Mouse (Mus musculus) left cerebral cortex, postnatal 14 days (tissue): Measurements from ENCODE around the gene Tbc1d14. TPM values are rescaled to one million over a fixed set of nuclear protein-coding genes. Genes with fewer than 3 reads are reported as not detected.

ENCODE experiments used
- DNase-seq, 2 experiments: peaks; one replicate each; pipeline ENCODE4 v3.0.0; 2021 to 2022; ENCODE audit warnings: low spot score in 2 of 2, mixed read lengths in 1 of 2
- intact Hi-C: fragments of 180-260 bp; cut with DNase I; formaldehyde crosslinking; loops from one replicate; pipeline ENCODE4 v1.15.1; 2025
- long read RNA-seq, 2 experiments: library from polyadenylated mRNA; stranded (forward); transcript quantifications; one replicate each; pipeline ENCODE4 v2.0.0; 2021
- total RNA-seq, 2 experiments: library from RNA; stranded (reverse); gene quantifications; 2 replicates each; pipeline ENCODE4 v1.2.3; 2021

Tbc1d14 gene
- total RNA-seq = 10 to 100 TPM; 77.9 to 82.0 TPM
- long read RNA-seq, experiment 1, full-length matches to known transcripts = 26 of 44 reads
- long read RNA-seq, experiment 1, partial matches to known transcripts = 0 of 44 reads
- long read RNA-seq, experiment 1, other reads (novel, unspliced or antisense) = 18 of 44 reads
- long read RNA-seq, experiment 2, full-length matches to known transcripts = 23 of 42 reads
- long read RNA-seq, experiment 2, partial matches to known transcripts = 5 of 42 reads
- long read RNA-seq, experiment 2, other reads (novel, unspliced or antisense) = 14 of 42 reads

DNA sequence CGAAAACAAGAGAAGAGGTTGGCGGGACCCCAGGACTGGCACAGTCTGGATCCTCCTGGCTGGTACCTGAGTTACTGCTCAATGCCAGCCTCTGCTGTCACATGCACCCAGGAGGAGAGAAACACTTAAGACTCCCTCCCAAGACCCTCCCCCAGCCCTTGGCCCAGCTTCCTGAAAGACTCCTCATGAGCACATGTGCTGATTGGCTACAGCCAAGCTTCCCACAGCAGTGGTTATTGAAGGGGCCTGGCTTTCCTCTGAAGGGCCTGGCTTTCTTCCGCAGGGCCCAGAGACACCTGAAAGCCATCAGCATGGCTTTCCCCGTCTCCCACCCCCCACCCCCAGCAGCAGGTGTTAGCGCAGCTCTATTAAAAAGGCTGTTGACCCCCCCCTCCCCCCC is at the start of gene Tbc1d14:
Gene Tbc1d14, minus strand, starts transcription at position 101 of the 400 bp plus-strand sequence.
- no peak for DNase-seq
- intact Hi-C loops = no loop called here

DNA sequence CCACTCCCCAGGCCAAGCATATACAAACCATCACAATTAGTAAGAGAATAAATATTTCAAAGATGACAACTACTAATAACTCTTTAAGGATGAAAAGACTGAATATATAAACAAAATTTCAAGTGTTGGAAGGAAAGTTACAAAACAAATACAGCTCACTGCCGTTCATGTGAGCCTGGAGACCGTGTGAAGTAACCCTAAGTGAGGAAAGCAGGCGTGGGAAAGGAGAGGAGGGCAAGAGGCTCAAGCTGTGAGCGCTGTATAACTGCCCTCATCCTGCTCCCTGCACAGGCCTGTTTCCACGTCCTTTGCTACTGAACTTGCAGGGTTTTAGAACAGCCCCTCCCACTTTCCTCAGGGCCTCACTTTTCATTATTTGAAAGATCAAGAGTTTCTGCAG is 32.5 kb upstream of the Tbc1d14 start:
- intact Hi-C loops = no loop called here
- DNase-seq = no peak

DNA sequence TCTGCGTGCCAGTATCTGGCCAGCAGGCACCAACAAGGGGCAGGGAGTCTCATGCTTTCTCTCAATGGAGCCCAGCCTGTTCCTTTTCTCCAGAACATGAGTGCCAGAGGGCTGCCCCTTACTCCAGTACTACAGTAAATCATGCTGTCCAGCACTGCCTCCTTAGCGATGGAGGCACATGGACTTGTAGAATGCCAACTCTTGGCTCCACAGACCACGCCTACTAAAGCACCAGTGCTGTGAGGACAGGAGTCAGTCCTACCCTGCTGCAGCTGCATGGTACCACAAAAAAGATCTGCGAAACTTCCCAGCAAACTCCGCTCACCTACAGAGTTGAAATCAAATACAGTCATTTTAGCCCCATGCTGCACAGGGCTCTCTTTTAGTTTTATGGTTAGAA is 30.6 kb upstream of the Tbc1d14 start:
- intact Hi-C loops = no loop called here
- DNase-seq = no peak

DNA sequence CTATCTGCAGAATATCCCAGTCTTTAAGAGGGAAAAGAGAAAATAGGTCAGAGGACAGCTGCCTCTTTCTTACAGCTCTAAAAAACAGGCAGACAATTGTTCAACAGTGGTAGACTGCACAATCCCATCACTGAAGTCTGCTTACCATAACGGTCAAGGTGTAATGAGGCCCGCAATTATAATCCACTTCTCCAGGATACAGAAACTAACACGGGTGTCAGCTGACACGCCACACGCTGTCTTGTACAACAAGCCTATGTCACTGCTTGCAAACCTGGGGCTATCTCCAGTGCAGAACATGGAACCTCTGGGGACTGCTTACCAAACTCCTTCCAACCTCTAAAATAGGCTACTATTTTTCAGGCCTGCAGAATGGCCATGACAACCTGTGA is 28.0 kb upstream of the Tbc1d14 start:
- intact Hi-C loops = no loop called here

DNA sequence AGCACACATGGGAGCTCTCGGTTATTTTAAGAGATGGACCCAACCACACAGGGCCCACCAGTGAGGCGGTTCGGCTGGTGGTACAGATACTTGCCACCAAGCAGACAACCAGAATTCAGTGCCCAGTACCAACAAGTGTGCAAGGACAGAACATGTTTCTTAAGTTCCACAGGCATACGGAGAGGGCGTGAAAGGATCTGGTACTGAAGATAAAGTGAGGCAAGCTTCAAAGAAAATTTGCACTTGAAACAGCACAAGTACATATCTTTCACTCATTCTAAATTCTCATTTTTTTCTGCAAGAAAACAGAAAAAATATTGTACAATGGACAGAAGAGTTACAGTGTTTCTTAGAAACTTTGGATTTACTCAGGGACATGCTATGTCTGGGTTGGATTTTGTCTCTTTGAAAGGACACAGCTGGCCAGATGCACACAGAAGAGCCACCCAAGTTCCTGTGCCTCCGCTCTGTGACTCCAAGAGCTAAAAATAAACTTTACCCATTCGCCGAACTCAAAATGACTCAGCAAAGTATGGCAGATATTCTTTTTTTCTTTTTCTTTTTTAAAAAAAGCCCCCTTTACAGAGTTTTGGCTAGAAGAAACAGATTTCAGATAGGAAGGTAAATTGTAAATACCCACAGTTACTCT is 27.5 kb upstream of the Tbc1d14 start:
- DNase-seq = no peak
- intact Hi-C loops = no loop called here

More for the DNA sequence above, 28.0 kb upstream of the Tbc1d14 start:
- no peak for DNase-seq

DNA sequence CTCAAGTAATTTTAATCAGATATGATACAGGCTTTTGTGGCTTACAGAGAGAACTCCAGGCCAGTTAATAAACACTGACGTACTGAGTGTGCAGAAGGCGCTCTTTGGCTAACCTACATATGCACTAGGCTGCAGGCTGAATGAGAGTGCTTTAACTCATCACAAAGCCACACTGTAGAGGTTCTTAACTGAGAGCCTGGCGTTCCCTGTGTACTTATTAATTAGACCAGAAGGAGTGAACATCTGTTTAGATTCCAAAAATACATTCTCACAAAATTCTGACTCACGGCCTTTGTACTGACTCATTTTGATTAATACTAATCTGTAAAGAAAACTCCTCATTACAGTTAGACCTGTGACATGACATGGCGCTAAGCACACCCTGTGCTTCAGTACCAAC is 25.8 kb upstream of the Tbc1d14 start:
- no peak for DNase-seq
- intact Hi-C loops = no loop called here

DNA sequence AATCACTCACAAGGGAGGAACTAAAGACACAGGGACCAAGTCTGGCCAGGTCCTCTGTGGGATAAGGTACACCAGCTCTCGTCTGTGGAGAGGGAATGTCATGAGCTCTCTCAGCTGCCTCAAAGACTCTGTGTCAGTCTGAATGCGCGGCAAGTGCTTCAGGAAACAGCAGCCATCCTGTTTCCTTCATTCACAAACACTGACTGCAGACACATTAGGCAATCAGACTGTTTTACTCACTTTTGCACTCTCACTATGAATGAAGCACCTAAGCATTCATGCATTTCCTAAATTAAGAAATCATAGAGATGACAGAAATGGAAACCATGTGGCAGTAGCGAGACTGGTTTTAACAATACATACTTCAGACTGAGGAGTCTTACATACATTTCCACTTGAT is 25.3 kb upstream of the Tbc1d14 start:
- DNase-seq = no peak
- intact Hi-C loops = no loop called here

DNA sequence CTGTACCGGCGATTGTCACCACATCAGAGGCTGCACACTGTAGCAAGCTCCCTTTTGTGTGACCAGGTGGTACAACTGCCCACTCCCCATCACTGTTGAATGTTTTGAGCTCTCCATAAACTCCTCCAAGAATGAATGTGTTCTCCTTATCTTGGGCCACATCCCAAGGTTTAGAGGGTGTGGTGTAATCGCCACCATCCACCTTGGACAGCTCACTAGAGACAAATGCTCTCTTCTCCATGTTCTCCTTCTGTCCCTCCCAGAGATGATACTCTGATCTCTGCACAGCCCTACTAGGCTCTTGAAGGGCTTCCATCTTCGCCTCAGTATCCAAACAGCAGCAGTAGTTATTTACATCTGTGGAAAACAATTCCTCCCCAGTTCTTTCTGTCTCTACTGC is 21.0 kb upstream of the Tbc1d14 start:
- no peak for DNase-seq
- intact Hi-C loops = no loop called here

DNA sequence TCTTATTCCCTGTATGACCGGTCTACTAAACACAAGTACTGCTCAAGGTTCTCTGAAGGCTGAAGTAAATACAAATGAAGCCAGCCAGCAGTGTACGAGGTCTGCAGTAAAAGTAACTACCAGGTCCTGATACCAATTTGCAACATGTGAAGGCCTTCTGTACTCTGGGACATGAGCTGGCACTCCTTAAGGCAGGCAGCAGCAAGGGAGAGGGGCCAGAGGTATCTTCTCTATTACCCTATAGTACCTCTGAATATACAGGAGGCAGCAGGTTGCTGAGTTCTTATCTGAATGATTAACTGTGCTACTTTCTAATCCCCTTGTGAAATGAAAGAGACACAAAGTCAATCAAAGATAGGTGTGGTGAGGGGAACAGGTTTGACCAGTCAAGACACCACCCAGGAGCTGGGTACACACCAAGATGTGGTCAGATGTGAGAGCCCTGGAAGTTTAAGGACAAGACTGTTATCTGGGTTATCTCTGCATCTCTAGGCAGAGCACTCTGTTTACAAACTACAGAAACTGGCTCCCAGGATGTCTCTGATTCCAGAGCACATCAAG is 15.9 kb upstream of the Tbc1d14 start:
- no peak for DNase-seq
- intact Hi-C loops = no loop called here

DNA sequence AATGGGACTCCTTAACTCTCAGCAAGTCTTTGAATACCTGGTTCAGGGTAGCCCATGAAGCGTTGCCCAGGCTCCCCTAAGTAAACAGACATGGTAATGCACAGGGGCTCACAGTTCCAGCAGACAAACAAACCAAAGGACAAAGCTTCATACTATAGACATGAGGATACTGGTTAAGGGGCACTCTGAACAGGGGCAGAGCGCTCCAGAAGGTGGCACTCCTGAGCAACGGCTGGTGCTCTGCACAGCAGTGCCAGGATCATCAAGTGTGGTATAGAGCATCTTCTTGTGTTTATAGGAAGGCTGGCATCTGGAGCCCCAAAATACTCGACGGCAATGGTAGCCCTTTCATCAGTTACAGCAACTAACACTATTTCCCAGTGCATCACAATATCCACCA is 10.0 kb upstream of the Tbc1d14 start:
- peak; percentile 62 to 76 for DNase-seq
- intact Hi-C loops = loop anchor here (1.0 kb wide), 1 partner anchor 139 kb away; no protein-coding TSS in a partner anchor

DNA sequence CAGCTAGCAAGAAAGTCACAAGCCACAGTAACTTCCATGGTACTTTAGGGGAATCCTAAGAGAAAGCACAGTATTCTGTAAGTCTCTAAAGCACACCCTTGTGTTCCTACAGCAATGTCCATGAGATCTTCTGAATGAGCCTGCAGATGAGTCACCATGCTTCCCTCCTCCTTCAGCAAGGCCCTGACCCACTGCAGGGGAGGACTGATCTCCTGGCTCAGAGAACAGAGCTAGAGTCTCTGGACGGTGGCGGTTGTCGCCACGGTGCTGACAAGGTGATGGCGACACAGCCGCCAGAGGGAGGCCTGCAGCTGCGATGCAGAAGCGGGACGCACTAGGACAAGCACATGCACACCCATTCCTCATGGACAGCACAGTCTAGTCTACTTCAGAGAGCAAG is 9.0 kb upstream of the Tbc1d14 start:
- DNase-seq = no peak
- intact Hi-C loops = no loop called here

DNA sequence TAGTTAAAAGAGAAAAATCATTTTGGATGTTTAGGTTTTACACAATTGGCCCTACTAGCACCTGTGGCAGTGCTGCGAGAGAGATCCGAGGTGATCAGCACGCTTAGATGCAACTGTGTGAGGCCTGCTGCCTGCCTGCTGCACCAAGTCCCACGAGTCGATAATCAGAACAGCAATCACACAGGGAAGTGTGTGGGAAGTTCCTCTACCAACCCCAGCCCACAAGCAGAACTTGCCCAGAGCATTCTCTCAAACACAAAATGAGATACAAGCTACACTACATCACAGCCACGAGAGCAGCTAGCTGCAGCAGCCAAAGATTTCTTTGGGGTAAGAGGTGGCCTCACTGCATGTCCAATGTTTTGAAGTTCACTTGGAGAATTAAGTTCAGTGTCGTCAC is 8.4 kb upstream of the Tbc1d14 start:
- intact Hi-C loops = no loop called here

DNA sequence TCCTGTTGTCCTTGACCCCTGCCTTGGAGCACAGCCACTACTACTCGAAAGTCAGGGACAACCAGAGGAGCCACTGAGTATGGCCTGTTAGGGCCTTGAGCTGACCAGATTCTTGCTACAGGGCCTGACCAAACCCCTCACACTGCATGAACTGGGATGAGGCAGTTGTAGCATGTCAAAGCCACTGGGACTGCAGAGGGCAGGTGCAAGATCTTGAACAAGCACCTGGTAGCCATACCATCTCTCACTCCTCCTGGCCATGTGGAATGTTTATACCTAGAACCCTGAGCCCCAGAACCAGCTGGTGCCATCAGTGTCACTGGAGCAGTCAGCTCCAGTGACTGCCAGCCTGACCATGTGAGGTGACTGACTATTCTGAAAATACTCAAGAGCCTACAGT is 5.8 kb upstream of the Tbc1d14 start:
- intact Hi-C loops = no loop called here
- no peak for DNase-seq

More for the DNA sequence above, 8.4 kb upstream of the Tbc1d14 start:
- DNase-seq = no peak

DNA sequence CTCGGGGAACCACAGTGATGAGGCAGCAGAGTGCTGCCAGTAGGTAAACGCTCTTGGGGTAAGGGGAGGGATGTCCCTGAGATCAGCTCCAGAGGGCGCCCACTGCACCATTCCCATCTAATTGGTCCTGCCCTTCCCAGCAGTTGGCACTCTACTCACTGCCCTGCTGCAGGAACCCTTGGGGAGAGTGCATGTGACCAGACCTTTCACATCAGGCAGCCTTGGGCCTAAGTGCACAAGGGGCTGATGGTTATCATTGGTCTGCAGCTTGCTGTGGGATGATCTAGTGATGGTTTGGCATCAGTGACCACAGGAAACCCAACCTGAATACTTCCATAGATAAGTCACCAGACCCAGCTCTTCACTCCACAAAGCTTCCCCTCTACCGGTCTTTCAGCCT is 4.6 kb upstream of the Tbc1d14 start:
- intact Hi-C loops = no loop called here

DNA sequence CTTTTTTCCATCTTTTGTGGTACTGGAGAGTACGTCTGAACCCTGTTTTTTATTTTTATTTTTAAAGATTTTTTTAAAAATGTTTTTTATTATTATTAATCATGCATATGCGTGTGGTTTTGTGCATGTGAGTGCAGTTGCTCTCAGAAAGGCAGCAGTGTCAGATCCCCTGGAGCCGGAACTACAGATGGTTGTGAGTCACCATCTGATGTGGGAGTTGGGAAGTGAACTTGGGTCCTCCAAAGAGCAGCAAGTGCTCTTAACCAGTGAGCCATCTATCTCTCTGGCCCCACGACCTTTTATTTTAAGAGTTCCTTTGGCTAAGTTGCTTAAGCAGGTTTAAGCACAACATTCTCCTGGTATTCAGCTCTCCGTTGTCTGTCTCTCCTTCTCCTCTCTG is 3.1 kb upstream of the Tbc1d14 start:
- DNase-seq = no peak
- intact Hi-C loops = no loop called here

More for the DNA sequence above, 4.6 kb upstream of the Tbc1d14 start:
- no peak for DNase-seq

DNA sequence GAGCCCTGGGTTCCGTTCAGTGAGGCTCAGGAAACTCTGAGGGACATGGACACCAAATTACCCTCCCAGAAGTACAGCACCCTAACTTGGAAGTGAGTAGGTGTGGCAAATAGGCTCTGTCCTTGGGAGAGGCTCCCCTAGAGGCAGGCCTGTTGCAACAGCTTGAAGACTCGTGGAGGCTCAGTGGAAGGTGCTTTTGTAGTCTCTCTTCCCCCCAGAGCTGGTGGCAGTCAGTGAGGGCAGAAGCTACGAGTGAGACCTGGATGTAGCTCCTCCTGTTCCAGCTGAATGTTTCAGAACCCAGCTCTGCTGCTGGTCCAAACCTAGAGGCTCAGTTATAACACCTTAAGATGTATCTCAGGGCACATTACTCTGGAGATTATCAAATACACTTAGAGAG is 2.0 kb upstream of the Tbc1d14 start:
- intact Hi-C loops = no loop called here
- DNase-seq = no peak

DNA sequence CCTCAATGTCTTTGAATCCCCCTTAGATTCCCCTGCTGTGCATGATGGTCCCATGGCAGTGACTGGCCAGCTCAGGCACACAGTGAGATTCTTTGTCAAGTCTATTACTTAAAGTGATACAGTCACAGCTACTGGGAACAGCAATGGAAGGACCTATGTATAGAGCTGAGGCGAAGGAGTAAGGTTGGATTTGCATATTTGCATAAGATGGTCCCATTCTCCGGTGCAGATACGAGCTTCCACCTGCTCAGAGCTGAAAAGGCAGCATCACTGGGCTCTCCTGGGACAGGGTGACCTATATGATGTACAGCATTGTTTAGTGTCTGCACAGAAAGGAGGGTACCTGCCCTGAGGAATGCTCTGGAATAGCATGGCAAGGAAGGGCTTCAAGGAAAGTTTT is 1.3 kb upstream of the Tbc1d14 start:
- intact Hi-C loops = no loop called here
- no peak for DNase-seq

DNA sequence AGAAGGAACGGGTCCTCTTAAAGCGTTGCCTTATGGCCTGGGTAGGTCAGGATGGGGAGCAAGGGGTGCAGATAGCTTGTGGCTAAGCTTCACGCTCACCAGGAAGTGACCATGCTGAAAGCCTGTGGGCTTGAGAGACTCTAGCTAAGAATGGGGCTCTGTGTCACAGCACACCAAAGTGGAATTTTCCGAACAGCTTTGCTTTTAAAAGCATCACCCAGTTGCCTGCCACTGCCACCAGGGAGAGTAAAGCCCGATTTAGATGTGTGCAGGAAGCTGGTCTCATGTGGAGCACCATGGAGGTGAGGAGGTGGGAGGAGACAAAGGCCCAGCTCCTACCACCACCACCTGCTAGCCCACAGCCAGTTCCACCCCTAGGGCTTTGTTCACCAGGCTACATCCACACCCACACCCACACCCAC is 2.6 kb downstream of the Tbc1d14 start:
- DNase-seq = peak in 1 of 2 experiments; percentile 56
- intact Hi-C loops = no loop called here

DNA sequence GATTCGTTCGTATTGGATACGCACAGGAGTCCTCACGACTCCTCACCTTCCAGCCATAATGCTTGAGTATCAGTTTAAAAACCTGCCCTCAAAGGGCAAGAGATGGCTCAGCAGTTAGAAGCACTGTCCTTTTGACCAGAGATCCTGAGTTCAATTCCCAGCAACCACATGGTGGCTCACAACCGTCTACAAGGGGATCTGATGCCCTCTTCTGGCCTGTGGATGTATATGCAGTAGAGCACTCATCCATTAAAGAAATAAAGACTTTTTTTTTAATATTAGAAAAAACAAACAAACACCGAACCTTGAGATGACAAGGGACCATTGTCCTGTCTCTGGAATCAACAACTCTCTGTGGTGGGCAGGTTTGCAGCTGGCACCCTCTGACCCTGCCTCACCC is 8.8 kb downstream of the Tbc1d14 start:
- intact Hi-C loops = loop anchor here (5.0 to 10.0 kb wide), 3 partner anchors 52 to 161 kb away; partner anchors contain the start of genes Bloc1s4, Ccdc96 and Tada2b
- DNase-seq = no peak

DNA sequence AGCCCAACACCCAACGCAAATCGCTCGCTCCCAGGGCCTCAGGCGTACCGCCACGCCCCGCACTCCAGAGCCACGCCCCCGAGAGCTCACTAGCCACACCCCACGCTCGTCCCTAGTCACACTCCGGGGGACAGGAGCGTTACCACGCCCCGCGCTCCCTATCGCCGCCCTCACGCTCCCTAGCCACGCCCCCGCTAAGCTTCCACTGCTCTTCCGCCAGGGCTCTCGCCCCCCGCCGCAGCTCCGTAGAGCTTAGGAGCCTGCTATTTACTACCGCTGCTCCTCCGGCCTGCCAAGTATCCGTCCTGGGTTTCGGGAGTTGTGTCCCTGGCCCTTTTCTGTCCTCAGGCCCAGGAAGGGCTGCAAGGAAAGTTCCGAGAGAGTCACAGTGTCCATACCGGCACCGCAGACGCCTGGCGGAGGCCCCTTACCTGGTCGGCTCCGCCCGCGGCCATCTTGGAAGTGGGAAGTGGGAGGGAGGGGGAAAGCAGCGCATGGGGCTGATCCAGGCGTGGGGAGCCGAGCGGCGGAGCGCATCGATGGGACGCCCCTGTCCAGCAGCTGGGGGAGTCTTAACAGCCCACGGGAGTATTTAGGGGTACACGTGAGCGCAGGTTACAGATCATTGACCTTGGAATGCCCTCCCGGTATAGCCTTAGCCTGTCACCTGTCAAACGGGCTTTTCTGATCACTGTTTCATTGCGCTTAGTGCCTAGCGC is 11.0 kb downstream of the Tbc1d14 start:
- peak; percentile 98 to 99 for DNase-seq
- intact Hi-C loops = loop anchor here (5.0 to 10.0 kb wide), 3 partner anchors 50 to 163 kb away; partner anchors contain the start of genes Bloc1s4, Ccdc96 and Tada2b
